Mouse (Mus musculus) heart, adult 2 months (tissue): ENCODE data around the gene Rpl22l1. TPM values are rescaled to one million over a fixed set of nuclear protein-coding genes. Genes with fewer than 3 reads are reported as not detected.
A peak's percentile ranks its signal among the peaks of the same experiment; 100 is the strongest.

Experiments used
- DNase-seq, 2 experiments: peaks; one replicate each; pipeline ENCODE4 v3.0.0; 2021
- H3K27ac ChIP-seq: fragments of 200-600 bp; 2 replicates; pipeline ENCODE4 v1.8.1; 2022
- H3K27me3 ChIP-seq: fragments of 200-500 bp; 2 replicates; pipeline ENCODE4 v1.6.1; 2012; ENCODE audit warnings: mild to moderate bottlenecking, low read length, inconsistent platforms, mixed read lengths; ENCODE audit not compliant: control insufficient read depth, insufficient read depth
- H3K36me3 ChIP-seq: fragments of 200-500 bp; 2 replicates; pipeline ENCODE4 v1.6.1; 2012; ENCODE audit warnings: low read length, inconsistent platforms; ENCODE audit not compliant: control insufficient read depth, insufficient read depth
- H3K4me1 ChIP-seq: fragments of 200-500 bp; 2 replicates; pipeline ENCODE4 v1.6.1; 2011; ENCODE audit warnings: low read length; ENCODE audit not compliant: control insufficient read depth, insufficient read depth
- H3K4me3 ChIP-seq: fragments of 200-600 bp; 2 replicates; pipeline ENCODE4 v1.8.1; 2022
- H3K79me2 ChIP-seq: fragments of 200-500 bp; replicated peaks from 2 replicates; pipeline ENCODE4 v1.6.1; 2012; ENCODE audit warnings: mild to moderate bottlenecking, inconsistent platforms, low read length, moderate library complexity, mixed read lengths; ENCODE audit not compliant: control insufficient read depth, insufficient read depth
- H3K9ac ChIP-seq: fragments of 200-500 bp; 2 replicates; pipeline ENCODE4 v1.6.1; 2012; ENCODE audit warnings: low read depth, mild to moderate bottlenecking, control low read depth, inconsistent platforms, low read length, mixed read lengths
- CTCF ChIP-seq: fragments of 200-600 bp; IDR thresholded peaks from 2 replicates; pipeline ENCODE4 v1.8.1; 2022; ENCODE audit warnings: antibody characterized with exemption, mild to moderate bottlenecking, moderate library complexity
- EP300 ChIP-seq: fragments of 200-500 bp; IDR thresholded peaks from 2 replicates; pipeline ENCODE4 v1.6.1; 2011; ENCODE audit warnings: low read depth, low read length, control low read depth; ENCODE audit not compliant: insufficient read depth
- POLR2A ChIP-seq: fragments of 200-500 bp; IDR thresholded peaks from 2 replicates; pipeline ENCODE4 v1.6.1; 2011; ENCODE audit warnings: mild to moderate bottlenecking, low read depth, low read length, control low read depth; ENCODE audit not compliant: insufficient read depth
- WGBS: fragments of 180-500 bp; shearing (Covaris S2); methylation state at CpG from one replicate; pipeline ENCODE4 v1.1.7; 2018; 5-methylcytosine and 5-hydroxymethylcytosine counted together
- intact Hi-C: fragments of 180-260 bp; cut with DNase I; formaldehyde crosslinking; loops from one replicate; pipeline ENCODE4 v1.15.1; 2025
- polyA plus RNA-seq: library from polyadenylated mRNA; depleted of rRNA; stranded (reverse); fragments of >200 nt; gene quantifications from 2 replicates; pipeline ENCODE4 v1.2.3, GENCODE M21; 2012
- total RNA-seq, 2 experiments: library from RNA; stranded (reverse); gene quantifications; 2 replicates each; pipeline ENCODE4 v1.2.3; 2021

Gene Rpl22l1
- total and polyA plus RNA-seq, 3 experiments, result 8.2 to 97.4 (median 85.3) TPM

GRCm38 (mm10) chr3:28781848-28782247 is 23.4 kb upstream of the Rpl22l1 start:
- Histone ChIP-seq H3K79me2 (no peaks in the 10 kb centered on the region), H3K27me3 (no peaks in the 10 kb centered on the region), H3K36me3 (no peaks in the 10 kb centered on the region), H3K4me1 (peaks cover 2% of the 10 kb centered on the region), H3K27ac (no peak overlapping the region), H3K4me3 (peak overlapping the region; percentile 69), H3K9ac (peak overlapping the region; percentile 71)
- no peak for DNase-seq
- TF ChIP-seq POLR2A (no peak), EP300 (no peak), CTCF (no peak)
- 32% methylated on average over 14 of the region's 14 CpGs for WGBS
- intact Hi-C loops, result loop anchor here (2.0 kb wide), 1 partner anchor 23 kb away; the partner anchor contains the start of gene Rpl22l1

GRCm38 (mm10) chr3:28784176-28784575 is 21.1 kb upstream of the Rpl22l1 start:
- Histone ChIP-seq H3K27me3 (no peaks in the 10 kb centered on the region), H3K36me3 (no peaks in the 10 kb centered on the region), H3K27ac (no peak overlapping the region), H3K4me1 (peaks cover 2% of the 10 kb centered on the region), H3K9ac (no peak overlapping the region), H3K4me3 (no peak overlapping the region), H3K79me2 (no peaks in the 10 kb centered on the region)
- no peak for DNase-seq
- 95% methylated on average over 2 of the region's 2 CpGs for WGBS
- intact Hi-C loops, result no loop called here
- no peak for TF ChIP-seq CTCF
- no peak for TF ChIP-seq POLR2A
- TF ChIP-seq EP300, result no peak

DNA sequence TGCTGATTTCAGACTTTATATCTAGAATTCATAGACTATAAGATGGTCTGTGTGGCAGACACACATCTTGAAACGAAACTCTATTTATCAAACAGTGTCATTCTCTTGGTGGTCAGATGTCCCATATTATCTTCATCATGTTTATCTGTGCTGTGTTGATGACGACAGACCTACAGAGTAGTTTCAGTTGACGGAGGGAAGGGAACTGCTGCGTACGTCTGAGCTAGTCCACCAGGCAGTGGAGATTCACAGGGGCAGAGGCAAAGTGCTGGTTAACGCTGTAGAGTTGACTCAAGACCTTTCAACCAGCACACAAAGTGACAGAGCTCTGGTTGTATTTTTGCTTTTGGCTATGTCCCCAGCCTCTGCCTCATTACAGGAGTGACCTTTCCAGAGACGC is 10.4 kb upstream of the Rpl22l1 start:
- Histone ChIP-seq H3K79me2 (no peaks in the 10 kb centered on the region), H3K9ac (no peak overlapping the region), H3K27me3 (no peaks in the 10 kb centered on the region), H3K4me3 (no peak overlapping the region), H3K36me3 (no peaks in the 10 kb centered on the region), H3K27ac (no peak overlapping the region), H3K4me1 (no peaks in the 10 kb centered on the region)
- no peak for DNase-seq
- intact Hi-C loops, result no loop called here
- 69% methylated on average over 7 of the region's 7 CpGs for WGBS
- no peak for TF ChIP-seq EP300
- no peak for TF ChIP-seq POLR2A
- no peak for TF ChIP-seq CTCF

- Histone ChIP-seq H3K4me3 (no peak overlapping the region), H3K4me1 (peaks cover 2% of the 10 kb centered on the region; the same call in 1 of the 2 replicates), H3K27me3 (no peaks in the 10 kb centered on the region), H3K9ac (no peak overlapping the region), H3K36me3 (peaks cover 13% of the 10 kb centered on the region), H3K27ac (no peak overlapping the region), H3K79me2 (no peaks in the 10 kb centered on the region)
- no peak for DNase-seq
- no peak for TF ChIP-seq CTCF
- 93% methylated on average over 4 of the region's 4 CpGs for WGBS
- intact Hi-C loops, result loop anchor here (10.0 kb wide), 1 partner anchor 1987 kb away; the partner anchor contains the start of gene Sec62
Measured at GRCm38 (mm10) chr3:28808039-28808643, 2.9 kb downstream of the Rpl22l1 start.

GRCm38 (mm10) chr3:28811441-28811840 is 6.2 kb downstream of the Rpl22l1 start:
- H3K9ac ChIP-seq, result no peak overlapping the region
- no peak for DNase-seq
- H3K27me3 ChIP-seq, result no peaks in the 10 kb centered on the region
- H3K4me3 ChIP-seq, result no peak overlapping the region
- H3K36me3 ChIP-seq, result peaks cover 9% of the 10 kb centered on the region
- intact Hi-C loops, result no loop called here
- no peaks in the 10 kb centered on the region for H3K4me1 ChIP-seq
- H3K27ac ChIP-seq, result no peak overlapping the region
- WGBS, result 56% methylated on average over 4 of the region's 4 CpGs
- no peaks in the 10 kb centered on the region for H3K79me2 ChIP-seq
- TF ChIP-seq POLR2A (no peak), EP300 (no peak), CTCF (no peak)

DNA sequence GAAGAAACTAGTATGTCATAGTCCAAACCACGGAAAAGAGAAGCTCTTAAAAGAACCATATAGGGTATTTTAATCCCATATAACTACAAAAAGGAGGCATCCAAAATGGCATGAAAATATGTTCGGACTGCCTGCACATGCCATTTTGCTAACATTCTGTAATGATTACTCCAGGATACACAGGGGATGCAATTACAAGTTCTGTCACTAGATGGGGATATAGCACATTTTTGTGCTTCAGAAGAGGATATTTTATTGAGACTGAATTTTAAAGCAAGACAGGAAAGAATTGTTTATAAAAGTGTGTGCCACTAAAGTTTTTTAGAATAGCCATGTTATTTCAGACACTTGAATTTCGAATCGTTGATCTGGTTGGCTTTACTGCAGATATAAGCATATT is 9.1 kb downstream of the Rpl22l1 start:
- Histone ChIP-seq H3K27me3 (no peaks in the 10 kb centered on the region), H3K79me2 (no peaks in the 10 kb centered on the region), H3K27ac (no peak overlapping the region), H3K4me3 (no peak overlapping the region), H3K4me1 (no peaks in the 10 kb centered on the region), H3K9ac (no peak overlapping the region), H3K36me3 (no peaks in the 10 kb centered on the region)
- intact Hi-C loops, result loop anchor here (1.0 kb wide), 1 partner anchor 155 kb away; no protein-coding TSS in a partner anchor
- no peak for DNase-seq
- 3% methylated on average over 4 of the region's 4 CpGs for WGBS
- TF ChIP-seq POLR2A (no peak), EP300 (no peak), CTCF (peak; percentile 86)

DNA sequence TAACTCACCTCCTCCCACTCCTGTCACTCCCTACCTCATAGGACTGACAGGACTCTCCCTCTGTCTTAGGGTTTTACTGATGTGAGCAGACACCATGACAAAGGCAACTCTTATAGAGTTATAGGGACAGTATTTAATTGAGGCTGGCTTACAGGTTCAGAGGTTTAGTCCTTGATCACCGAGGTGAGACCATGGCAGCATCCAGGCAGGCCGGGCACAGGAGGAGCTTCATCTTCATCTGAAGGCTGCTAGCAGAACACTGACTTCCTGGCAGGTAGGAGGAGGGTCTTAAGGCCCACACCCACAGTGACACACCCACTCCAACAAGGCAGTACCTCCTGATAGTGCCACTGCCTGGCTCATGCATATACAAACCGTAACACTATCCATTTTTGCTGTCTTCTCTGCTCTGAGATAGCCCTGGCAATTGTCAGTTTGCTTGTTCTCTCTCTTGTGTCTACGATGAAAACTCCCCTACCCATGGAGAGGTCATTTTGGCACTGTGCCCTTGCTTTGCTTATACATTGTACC is 10.8 kb downstream of the Rpl22l1 start:
- no peak for DNase-seq
- H3K36me3 ChIP-seq, result no peaks in the 10 kb centered on the region
- intact Hi-C loops, result no loop called here
- no peak overlapping the region for H3K27ac ChIP-seq
- no peaks in the 10 kb centered on the region for H3K4me1 ChIP-seq
- H3K4me3 ChIP-seq, result no peak overlapping the region
- H3K9ac ChIP-seq, result no peak overlapping the region
- no peaks in the 10 kb centered on the region for H3K79me2 ChIP-seq
- WGBS, result 63% methylated on average over 4 of the region's 4 CpGs
- TF ChIP-seq EP300 (no peak), POLR2A (no peak), CTCF (no peak)
- H3K27me3 ChIP-seq, result no peaks in the 10 kb centered on the region
